Mouse (Mus musculus) adrenal gland (tissue): Measurements from ENCODE around the gene Exoc4.

ENCODE experiments used
- intact Hi-C: fragments of 180-260 bp; cut with DNase I; formaldehyde crosslinking; loops from one replicate; pipeline ENCODE4 v1.15.1; 2025

Exoc4 gene

DNA sequence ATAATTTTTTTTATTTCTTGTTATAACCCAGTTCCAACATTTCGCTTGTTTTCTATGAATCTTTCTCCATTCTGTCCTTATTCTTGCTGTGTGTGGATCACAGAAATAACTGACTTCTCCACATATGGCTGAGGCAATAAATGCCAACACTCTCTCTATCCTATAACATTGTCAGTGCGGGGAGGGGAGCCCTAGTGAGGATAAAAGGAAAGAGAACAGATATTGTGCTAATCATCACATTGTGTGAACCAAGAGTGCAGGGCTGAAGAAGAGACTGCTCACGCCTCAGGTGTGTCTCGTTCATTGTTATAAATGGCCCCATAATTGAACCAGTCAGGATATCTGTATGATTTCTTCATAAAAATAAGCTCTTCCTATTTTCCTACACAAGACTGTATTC lies 665.1 kb downstream of the Exoc4 start:
- intact Hi-C loops, result no loop called here

DNA sequence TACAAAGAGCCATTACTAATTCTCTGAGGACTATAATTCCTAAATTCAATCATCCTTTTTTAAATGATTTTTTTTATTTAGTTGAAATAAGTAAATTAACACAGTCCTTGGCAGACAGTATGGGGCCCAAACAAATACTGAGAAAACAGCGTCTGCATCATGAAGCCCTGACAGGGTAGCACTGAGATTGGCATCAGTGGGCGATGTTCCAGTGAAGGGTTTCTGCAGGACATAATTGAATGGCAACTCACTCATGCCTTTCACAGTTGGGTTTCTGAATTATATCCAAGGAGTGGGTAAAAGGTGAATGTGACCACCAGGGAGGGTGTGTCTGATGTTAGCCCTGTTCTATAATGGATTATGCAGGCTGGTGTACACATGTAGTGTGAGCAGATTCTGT lies 674.7 kb downstream of the Exoc4 start:
- intact Hi-C loops, result loop anchor here (10.0 kb wide), 1 partner anchor 329 kb away; no protein-coding TSS in a partner anchor

DNA sequence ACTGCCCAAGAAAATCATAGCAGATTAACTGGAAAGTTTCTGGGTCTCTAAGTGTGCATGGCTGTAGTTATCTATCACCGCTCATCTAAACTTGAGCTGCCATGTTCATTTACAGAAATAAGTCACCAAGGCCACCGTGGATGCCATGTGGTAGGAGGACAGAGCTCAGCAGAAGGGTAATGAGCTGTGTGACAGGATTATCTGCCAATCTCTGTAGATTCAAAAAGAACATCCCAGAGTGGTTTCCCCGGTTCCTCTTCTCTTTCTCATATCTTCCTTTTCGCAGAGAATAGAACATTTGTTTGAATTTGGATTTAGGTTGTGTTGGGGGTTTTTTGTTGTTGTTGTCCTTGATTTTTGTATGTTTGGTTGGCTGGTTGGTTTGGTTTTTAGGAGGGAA lies 676.0 kb downstream of the Exoc4 start:
- intact Hi-C loops, result loop anchor here (10.0 kb wide), 1 partner anchor 330 kb away; no protein-coding TSS in a partner anchor

DNA sequence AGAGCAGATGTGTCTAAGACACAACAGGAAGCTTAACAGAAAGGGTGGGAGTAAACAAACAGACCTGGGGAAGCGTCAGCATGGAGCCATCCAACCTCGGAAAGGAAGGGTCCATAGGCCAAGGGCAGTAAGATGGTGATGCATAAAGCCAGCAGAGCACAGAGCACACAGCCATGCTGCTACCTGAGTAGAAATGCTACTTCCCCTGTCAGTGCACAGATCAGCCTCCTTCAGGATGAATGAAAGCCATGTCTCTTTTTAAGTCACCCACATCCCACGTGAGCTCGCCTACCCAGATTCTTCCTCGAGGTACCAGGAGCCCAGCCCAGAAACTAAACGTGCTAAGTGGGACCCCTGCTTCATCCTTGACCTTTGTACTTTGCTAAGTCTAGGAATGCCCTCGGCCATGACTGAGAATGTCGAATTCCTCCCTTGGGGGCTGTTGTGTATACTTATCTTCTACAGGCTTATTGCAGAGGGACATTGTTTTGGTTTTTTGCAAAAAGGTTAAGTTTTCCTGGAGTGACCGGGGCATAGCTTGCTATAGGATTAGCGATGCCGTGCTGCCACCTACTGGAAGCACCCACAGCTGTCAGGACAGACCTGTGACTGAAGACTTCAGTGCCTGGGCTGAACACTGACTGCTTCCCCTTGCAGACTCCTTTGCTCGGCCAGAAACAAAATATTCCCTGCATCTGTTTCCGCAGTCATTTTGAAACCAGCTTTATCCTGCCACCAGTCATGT lies 680.6 kb downstream of the Exoc4 start:
- intact Hi-C loops, result loop anchor here (10.0 kb wide), 1 partner anchor 335 kb away; no protein-coding TSS in a partner anchor

DNA sequence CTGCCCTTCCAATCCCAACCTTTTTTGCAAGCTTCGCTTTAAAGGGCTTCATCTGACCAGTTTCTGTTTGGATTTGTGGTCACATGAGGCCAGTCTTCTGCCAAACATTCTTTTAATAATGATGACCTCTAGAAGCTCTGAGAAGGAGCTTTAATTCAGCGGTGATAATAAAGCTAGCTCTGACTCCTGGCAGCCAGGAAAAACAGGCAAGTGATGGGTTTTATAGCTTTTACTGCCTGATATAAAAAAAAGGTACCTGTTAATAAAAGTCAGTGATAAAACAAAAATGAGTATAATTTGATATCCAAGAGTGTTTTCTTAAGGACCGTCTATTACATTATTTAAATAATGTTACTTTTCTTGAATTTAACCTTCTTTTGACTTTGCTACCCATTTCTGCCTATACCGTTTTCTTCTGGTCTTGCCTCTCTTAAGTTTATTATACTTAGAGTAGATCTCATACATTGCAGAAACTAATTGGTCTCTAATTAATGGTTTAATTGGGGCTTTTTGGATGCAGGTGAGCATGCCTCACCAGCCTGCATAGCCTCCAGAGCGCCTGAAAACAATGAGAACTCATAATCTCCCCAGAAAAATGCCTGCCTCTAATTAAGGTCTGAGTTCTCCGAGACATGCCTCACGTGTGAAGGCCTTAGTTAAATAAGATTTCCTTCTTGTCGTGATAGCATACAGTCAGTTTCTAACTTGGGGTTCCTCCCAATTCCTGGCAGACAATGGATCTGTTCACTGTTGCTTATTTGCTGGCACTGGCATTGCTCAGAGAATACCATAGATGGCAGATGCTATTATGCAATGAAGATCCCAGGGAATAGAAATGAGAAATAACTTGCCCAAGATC lies 681.4 kb downstream of the Exoc4 start:
- intact Hi-C loops, result no loop called here

DNA sequence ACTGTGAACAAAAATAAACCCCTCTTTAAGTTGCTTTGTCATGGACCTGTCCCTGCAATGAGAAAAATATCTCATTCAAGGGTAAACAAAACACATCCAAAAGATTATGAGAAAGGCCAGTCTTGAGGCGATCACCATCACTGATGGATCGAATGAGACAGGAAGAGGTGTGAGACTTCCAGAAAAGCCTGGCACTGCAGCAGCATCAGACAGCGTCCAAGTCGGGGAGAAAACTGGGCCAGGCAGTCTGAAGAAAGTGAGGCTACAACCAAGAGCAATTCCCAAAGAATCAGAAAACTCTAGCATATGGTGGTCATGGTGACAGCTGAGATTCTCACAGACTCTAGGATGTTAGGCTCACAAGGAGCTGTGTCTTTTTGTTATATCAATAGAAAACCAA lies 689.0 kb downstream of the Exoc4 start:
- intact Hi-C loops, result no loop called here

DNA sequence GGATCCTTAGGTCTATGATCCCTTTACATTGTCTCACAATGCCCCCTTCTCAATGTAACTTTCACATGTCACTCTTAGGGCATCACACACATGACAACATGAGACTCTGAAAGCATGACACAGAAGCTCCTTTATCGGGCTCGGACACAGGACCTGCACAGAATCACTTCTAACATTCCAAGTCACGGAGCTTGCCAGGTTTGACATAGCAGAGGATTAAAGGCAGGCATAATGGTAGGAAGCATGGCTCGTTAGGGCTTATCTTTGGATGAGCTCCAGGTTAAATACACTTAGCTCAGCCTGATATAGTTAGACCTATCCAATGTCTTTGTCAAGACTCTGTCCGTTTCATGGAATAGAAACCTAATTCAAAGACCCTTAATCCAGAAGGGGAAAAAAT lies 690.3 kb downstream of the Exoc4 start:
- intact Hi-C loops, result no loop called here

DNA sequence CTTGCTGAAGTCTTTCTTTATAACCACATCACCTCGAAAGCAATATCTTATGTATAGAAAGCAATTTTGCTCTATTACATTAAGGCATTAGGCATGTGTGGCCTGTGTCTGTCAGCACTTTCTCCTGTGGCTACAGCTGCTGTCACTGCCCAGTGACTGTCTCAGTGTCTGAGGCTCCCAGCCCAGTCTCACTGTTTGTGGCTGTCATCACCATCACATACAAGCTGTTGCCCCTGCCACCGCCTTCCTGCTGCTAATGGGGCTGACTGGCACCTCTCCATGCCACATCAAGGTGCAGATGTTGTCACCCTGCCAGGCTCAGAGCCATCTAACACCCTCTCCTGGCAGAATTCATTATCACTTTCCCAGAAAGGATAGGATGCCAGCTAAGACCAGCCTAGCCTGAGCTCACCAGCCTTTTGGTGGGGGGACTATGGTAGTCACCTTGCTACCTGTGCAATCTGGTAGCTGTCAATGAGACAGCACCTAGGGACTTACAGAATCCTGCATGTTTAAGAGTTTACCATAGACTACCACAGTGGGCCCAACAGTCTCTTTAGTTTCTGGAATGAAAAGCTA lies 698.1 kb downstream of the Exoc4 start:
- intact Hi-C loops, result no loop called here

DNA sequence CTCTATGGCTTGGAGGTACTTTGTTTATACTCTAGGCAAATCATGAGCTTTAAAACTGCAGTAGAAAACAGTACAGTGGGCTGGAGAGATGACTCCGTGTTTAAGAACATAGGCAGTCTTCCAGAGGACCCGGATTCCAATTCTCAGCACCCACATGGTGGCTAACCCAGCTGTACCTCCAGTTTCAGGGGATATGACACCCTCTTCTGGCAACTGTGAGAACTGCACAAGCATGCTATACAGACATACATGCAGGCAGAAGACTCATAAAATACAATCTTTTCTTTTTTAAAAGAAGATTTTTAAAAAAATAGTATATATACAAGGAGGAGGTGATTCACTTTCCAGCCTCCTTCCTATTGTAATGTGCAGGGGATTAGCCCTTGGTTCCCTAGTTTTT lies 701.2 kb downstream of the Exoc4 start:
- intact Hi-C loops, result no loop called here

DNA sequence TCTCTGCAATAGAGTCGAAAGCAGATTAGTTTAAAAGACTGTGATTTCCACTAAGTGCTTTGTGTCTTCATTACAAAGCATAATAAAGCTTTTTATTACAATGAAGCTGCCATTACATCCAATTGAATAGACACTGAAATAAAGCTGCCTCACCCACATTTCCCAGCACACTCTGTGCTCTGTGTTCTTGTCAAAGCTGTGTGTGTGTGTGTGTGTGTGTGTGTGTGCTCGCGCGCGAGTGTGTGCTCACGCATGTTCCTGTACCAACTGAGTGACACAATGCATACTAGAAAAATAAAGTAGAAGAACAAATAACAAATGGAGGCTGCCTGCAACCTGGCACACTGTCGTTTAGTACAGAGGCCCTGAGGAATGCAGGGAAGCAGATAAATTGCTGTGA lies 706.6 kb downstream of the Exoc4 start:
- intact Hi-C loops, result no loop called here

DNA sequence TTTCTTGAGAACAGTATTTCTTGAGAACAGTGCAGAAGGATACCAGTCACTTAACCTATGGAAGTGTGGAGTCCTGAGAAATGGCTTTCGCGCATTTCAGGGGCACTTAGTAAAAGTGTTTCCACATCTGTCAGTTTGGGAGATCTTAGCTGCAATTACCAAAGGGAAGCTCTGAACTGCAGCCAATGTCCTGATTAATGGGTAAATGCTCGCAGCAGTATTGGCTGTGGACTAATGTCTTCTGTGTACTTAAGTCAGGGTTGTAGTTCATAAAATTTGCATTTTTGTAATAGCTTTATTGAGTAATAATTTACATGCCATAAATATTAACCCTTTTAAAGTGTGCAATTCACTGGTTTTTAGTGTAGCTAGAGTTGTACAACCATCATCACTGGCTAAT lies 709.4 kb downstream of the Exoc4 start:
- intact Hi-C loops, result no loop called here

DNA sequence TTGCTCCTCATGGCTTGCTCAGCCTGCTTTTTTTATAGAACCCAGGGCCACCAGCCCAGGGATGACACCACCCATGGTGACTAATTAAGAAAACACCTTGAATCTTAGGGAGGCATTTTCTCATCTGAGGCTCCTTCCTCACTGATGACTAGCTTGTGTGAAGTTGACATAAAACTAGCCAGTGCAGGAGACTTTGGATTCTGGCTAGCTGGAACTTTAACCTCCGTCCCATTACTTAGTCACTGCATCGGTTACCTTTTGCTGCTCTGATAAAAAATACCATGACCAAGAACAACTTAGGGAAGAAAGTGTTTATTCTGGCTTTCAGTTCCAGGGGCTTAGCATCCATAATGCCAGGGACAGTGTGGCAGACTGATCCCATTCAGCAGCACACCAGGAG lies 711.9 kb downstream of the Exoc4 start:
- intact Hi-C loops, result no loop called here

DNA sequence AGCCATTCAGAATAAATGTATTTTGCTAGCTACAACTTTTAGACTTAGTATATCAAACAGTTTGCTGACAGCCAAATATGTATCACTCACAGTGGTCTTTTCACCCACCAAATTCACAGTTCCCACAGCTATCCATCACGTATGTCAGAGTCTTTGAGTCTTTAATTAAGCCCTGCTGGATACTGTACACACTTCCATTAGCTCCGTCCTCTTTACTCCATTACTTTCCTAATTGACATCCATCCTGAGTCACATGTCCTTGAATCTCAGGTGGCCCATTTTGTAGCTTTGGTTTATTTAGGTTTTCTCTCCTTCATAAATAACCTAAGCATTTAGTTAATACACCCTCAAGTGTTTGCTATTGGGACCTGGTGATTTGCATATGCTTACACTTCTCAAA lies 714.2 kb downstream of the Exoc4 start:
- intact Hi-C loops, result no loop called here

DNA sequence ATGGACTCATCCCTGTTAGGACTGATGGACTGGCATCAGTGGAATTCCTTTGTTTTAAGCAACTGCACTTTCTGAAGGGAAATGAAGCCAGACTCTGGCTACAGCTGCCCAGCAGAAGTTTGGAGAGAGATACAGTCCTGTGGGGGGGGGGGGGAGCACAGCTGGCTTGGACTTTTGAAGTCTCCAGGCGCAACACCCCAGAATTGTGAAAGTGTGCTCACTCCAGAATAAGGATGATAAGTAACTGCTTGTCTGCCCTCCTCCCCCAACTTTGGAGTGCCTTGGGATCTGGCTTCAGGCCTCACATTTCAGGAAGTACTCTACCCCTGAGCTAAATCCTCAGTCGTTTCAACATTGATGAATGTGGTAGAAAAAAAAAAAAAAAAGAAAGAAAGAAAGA lies 716.7 kb downstream of the Exoc4 start:
- intact Hi-C loops, result no loop called here

DNA sequence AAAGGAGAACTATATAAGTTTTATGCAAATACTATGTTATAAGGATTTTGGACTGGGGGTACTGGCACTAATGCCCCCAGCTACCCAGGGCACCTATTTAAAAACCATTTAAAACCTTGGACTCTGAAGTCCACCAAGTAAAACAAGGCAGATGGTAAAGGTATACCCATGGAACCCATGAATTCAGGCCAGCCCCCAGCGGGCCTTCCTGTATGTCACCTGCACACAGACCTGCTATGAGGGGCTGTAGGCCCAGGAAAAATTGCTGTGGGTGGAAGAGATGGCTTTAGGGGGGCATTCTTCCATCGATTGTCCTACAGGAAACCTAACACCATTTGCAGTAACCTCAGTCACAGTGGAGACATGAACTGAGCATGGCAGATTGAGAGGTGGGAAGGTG lies 719.9 kb downstream of the Exoc4 start:
- intact Hi-C loops, result no loop called here

DNA sequence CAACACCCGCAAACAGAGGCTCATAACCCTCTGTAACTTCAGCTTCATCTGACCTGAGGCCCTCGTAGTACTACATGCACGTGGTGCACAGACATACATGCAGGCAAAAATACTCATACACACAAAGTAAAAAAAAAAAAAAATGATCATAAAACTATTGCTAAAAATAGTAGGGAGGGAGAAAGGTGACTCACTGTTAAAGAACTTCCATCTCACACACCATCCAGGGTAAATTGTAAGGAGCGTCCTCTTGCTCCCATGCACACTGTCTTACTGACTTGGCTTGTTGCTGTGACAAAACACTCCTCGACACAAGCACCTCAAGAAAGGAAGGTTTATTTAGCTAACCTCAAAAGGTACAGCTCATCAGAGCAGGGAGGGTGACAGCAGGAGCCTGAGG lies 723.9 kb downstream of the Exoc4 start:
- intact Hi-C loops, result no loop called here

DNA sequence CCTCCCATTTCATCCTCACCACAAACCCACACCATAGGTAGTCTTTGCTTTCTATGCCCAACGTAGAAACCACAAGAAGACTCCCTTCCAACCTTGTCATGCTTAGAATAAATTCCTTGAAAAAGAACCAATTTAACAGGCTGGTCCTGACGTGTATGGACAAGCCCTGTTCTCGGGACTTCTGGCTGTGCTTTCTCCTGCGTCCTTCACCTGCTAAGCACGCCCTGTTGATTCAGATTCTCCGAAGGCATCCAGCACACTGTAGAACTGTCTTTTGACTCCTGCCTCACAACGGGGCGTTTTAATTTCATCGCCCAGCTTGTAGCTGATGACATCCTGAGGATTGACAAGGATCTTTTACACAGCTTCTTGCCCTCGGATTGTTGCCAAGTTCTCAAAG lies 727.7 kb downstream of the Exoc4 start:
- intact Hi-C loops, result no loop called here

DNA sequence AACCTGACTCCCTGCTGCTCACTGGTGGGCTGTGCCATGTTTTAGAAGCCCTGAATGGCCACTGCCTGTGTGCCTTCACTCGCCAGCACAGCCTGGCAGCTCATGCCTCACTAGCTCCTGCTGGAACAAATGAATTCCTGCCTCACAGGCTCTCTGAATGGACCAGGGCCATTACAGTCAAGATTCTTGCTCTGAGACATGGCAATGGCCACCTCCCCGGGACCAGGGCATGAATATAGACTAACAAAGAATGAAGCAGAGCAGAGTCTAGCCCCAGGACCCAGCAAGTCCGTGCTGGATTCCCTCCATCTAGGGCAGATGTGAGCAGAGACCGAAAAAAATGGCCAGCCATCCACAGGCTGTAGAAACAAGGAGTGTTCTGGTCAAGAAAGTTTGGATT lies 728.6 kb downstream of the Exoc4 start:
- intact Hi-C loops, result no loop called here

DNA sequence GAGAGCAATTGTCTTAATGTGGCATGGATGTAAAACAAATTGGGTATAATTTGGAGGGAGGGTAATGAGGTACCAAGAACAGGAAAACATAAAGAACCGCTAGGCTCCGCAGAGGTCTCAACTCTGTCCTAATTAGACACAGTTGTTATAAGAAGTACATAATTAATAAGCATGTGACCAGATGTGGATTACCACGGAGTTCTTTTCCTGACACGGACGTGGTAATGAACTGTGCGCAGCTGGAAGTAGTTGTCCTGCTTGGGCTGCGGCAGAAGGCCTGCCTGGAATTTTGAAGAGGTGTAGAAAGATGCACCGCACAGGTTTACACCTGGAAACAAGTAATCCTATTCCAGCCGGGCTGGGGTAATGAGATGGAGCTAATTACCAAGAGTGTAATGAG lies 729.0 kb downstream of the Exoc4 start:
- intact Hi-C loops, result no loop called here

DNA sequence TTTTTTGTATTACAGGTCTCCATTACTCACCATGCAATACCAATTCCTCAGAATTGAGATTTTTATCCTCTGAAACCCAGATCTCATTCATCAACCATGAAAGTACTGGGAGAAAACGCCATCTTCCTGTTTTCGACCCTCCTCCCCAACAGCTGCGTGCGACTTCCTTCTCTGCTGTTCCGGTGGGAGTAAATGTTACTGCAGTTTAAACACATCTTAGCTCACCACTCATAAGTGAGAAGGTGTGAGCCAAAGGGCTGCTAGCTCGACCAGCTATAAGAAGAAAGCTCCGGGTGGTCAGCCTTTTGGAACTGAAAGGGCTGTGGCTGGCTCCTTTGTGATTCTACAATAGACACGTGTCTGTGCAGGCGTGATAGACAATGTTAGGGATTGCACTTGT lies 733.8 kb downstream of the Exoc4 start:
- intact Hi-C loops, result no loop called here

DNA sequence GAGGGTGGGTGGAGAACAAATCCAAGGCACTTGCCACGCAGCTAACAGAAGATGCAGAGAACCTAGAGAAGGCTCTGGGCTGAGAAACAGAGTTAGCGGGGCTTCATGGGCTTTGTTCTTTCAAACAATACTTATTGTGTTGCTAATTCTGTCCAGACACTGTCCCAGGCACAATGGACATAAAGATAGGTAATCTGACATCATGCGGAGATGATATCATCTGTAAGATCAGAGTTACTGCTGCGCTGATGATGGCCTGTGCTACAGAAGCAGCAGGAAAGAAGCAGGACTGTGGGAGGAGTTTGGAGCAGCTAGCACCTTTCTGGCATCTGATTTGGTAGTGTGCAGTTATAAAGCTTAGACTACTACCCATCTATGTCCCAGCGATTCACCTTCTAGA lies 738.2 kb downstream of the Exoc4 start:
- intact Hi-C loops, result no loop called here
